Mouse (Mus musculus): ENCODE results near the gene Aqp1.

Aqp1 gene

GRCm38 (mm10) chr6:55335989-55336514, at the start of gene Aqp1:
Aqp1 (plus strand) TSS chr6:55336432.
- DNase-seq (ENCODE audit: low spot score in 2 of 2), result no peak

DNA sequence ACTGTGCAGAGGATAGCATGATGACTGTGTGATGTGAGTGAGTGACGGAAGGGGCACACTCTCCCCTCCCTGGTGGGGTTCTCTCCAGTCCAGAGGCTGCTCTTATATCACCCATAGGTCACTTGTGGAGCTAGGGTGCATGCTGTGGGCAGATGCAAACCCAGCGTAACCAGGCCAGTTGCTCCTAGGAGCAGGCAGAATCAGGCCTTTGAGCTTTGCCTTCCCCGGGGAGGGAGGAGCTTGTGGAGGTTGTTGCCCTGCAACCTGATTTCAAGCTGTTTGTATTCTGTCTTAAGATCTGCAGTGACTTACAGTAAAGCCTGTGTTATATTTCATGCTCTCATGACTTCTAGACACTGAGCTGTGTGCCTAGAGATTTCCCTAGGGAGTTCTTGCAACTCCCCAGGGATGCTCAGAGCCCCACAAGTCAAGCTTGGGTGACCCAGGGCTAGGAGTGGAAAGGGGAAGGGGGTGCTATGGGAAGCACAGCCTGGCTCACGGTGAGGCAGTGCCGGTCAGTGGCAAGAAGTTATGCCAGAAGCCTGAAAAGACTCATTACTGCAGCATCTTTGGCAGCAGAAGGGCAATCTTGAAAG, 48.1 kb upstream of the Aqp1 start:
- no peak for DNase-seq (ENCODE audit: low spot score in 2 of 2)

GRCm38 (mm10) chr6:55294549-55295131, 41.6 kb upstream of the Aqp1 start:
- DNase-seq (ENCODE audit: low spot score in 2 of 2), result no peak

GRCm38 (mm10) chr6:55295325-55295724, 40.9 kb upstream of the Aqp1 start:
- no peak for DNase-seq (ENCODE audit: low spot score in 2 of 2)

DNA sequence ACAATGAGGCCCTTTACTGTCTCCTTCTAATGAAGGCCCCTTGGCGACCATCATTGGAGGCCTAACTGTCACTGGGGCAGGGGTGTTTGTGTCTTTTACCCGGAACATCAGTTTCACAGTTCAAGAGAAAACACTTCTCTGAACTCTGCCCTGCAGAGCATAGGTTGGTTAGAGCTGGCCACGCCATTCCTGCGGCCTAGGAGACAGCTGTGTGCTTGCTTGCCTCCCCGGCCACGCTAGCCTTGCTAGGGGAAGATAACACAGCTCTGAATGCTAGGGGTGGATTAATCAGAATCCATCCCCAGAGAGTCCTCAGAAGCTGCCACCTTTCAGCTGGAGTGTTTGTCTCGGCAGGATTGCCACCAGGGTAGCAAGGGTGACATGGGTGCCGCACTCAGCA, 36.8 kb upstream of the Aqp1 start:
- DNase-seq (ENCODE audit: low spot score in 2 of 2), result no peak

DNA sequence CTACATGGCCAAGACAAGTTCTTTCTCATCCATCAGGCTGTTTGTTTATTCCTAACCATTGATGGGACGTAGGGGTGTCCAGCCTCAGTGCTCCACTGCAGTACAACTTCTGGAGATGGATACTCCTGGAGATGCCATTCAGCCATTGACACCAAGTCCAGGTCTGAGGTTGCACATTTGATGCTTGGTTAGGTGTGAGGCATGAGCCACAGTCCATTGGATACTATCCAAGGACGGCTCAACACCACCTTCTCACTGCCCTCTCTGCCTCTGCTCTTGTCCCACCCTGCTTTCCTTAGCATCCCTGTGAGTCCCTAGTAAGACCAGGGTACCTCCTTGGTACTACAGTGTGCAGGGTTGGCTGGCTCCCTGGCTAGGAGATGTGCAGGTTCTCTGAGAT, 36.3 kb upstream of the Aqp1 start:
- DNase-seq (ENCODE audit: low spot score in 2 of 2), result no peak

DNA sequence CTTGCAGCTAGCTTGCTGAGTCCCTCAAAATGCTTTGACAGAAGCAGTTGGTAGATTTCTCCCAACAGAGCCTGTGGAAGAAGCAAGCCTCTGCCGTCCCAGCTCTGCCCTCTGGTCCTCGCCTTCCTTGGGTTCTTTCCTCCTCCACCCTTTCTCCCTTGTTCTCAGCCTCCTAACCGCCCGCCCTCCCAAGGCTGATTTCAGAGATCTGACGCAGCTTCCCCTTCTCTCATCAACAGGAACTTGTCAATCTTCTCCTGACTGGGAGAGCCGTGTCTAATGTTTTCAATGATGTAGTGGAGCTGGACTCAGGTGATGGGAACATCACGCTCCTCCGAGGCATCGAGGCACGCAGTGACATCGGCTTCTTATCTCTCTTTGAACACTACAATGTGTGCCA, 35.5 kb upstream of the Aqp1 start:
- DNase-seq (ENCODE audit: low spot score in 2 of 2), result no peak

DNA sequence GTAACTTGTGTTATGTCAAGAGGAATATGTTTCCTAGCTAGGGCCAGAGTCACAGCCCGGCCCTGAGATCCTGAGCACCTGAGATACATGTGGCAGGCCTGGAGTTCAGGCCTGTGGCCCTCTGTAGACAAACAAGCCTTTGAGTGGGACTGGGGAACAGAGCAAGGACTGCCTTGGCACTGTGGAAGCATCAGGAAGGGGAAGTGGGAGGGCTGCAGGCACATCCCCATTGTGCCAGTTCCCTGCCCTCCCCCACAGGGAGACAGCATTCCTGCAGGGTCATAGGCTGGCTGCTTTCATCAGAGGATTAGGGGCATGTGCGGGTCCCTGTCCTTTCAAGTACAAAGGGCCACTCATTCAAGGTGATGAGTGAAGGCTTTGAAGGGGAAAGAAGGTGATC, 26.1 kb upstream of the Aqp1 start:
- no peak for DNase-seq (ENCODE audit: low spot score in 2 of 2)

DNA sequence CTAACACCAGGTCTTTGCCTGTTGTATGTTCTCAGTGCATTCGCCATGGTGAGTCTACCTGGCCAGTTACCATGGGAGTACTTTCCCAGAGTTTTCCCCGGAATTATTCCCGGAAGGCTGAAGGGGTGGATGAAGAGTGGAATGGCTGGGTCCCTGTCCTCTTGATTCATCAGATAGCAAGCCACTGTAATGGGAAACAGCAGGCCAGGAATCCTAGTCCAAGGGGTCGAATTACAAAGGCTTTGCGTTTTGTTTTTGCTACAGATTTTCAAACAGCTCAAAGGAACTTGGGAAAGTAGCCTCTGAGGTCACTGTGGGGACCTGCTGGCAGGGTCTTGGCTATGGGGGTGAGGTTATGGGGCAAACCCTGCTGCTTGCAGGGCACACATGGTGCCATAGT, 24.3 kb upstream of the Aqp1 start:
- no peak for DNase-seq (ENCODE audit: low spot score in 2 of 2)

- DNase-seq (ENCODE audit: low spot score in 2 of 2), result no peak
Observed at GRCm38 (mm10) chr6:55313893-55314292, 22.3 kb upstream of the Aqp1 start.

- peak; percentile 48 to 63 for DNase-seq (ENCODE audit: low spot score in 2 of 2)
Observed at GRCm38 (mm10) chr6:55314628-55315027, 21.6 kb upstream of the Aqp1 start.

DNA sequence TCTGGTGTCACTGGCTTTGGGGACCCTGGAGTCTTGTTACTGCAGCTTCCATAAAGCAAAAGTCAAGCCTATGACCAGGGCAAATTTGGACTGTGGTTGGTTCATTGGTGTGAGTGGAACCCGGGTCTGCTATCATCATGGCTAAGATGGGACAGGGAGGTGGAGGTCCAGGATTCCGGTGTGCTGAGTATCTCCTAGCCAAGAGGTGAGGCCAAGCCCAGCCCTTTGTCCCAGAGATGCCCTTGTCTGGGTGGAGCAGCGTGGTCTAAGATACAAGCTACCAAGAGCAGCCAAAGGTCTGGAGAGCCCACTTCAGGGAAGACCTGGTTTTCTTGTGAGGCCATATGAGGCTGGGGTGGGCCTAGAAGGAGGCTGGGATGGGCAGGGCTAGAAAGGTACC, 17.6 kb upstream of the Aqp1 start:
- no peak for DNase-seq (ENCODE audit: low spot score in 2 of 2)

DNA sequence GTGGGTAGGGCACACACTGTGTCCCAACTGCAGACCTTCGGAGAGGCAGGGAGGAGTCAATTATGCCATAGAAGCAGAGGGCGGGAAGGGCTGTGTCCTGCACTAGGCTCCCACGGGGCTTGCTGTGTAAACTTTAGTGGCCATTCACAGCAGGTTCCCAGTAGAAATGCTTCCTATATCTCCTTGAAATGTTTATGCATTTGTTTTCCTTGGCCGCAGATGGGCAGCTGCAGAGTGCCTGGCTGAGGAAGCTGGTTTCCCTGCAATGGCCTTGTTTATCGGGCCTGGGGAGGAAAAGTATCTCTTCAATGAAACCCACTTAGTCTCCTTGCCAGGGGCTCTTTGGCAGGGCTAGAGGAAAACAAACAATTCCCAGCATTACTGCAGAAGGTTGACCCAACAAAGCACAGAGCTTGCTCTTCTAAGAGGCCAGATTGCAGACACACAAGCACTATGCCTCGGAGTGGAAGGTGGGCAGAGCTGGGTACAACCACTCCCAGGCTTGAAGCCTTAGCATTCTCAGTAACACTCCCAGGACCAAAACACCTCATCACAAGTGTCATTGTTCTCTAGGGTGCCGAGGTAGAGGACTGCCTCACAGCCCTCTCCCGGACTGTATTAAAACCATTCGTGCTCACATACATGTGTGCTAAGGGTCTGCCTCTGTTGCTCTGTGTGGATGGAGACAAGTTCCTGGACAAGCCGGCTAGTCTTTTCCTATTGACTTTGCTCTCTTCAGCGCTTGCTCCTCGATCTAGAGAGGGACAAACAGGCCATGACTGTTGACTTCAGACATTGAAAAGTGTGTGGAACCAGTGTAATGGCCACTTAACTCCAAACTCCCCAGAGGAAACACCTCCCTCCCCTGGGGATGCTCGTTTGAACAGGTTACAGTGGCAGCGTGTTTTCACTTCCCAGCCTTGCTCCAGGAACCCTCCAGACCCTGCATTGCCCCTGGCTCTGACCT, 16.4 kb upstream of the Aqp1 start:
- no peak for DNase-seq (ENCODE audit: low spot score in 2 of 2)

GRCm38 (mm10) chr6:55320894-55321293, 15.3 kb upstream of the Aqp1 start:
- no peak for DNase-seq (ENCODE audit: low spot score in 2 of 2)

DNA sequence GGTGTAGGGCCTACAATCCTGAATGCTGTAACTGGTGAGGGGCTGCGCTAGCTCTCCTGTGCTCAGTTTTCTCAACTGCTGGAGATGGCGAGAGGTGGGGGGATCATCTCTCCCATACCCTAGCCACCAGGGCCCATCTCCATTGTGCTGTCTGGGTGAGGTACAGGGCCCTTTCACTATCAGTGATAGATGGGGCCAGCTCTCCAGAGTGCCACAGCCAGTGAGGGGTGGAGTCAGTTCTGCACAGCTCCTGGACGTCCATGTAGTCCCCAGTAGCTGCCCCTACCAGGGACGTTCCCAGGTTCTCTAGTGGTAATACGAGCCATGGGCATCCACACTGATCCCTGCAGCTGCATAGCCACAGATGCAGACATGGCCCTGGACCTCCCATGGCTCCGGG, 14.7 kb upstream of the Aqp1 start:
- DNase-seq (ENCODE audit: low spot score in 2 of 2), result no peak

DNA sequence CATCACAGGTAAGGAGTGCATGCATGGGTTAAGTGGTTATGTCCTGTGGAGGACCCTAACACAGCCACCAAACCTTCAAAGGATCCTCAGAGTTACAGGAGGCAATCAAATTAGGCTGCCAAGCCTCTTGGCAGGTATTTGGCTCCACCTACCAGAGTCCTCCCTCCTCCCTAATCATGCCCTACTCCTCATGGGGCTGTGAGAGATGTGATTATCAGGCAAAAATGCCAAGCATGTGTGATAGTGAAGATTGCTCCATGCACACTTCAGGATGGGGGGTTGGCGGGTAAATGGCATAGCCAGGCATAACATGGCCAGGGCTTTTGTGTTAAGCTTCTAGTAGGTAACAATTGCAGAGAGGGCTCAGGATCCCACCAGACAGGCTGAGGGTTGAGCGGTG, 13.3 kb upstream of the Aqp1 start:
- no peak for DNase-seq (ENCODE audit: low spot score in 2 of 2)

DNA sequence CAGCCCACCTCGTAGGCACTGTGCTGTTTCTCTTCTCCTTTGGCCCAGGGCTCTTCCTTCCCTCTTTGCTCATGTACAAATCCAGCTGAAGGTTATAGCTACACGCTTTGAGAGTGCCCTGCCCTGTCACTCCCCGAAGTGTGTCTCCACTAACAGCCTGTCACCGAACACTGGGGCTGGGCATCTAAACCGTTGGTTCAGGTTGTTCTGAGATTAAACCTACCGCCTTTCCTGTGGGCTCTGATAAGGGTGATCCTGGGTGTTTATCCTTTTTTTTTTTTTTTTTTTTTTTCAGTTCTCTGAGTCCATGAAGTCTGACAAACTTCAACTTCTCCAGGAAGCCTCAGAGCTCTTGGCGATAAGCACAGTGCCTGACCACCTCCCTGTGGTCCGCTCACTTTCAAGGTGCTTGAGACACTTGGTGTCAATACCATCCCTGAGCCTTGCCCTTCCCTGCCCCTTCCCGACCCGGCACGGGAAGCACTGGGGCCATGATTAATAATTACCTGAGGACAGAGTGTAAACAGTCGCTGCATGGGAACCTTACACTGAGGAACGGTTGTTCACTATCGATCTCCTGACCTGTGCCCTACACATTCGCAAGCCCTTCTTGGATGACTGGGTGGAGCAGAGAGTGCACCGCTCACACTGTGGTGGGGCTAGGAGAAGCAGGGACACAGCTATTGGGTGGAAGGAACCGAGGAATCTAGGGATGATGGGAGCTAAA, 12.2 kb upstream of the Aqp1 start:
- DNase-seq (ENCODE audit: low spot score in 2 of 2), result no peak

DNA sequence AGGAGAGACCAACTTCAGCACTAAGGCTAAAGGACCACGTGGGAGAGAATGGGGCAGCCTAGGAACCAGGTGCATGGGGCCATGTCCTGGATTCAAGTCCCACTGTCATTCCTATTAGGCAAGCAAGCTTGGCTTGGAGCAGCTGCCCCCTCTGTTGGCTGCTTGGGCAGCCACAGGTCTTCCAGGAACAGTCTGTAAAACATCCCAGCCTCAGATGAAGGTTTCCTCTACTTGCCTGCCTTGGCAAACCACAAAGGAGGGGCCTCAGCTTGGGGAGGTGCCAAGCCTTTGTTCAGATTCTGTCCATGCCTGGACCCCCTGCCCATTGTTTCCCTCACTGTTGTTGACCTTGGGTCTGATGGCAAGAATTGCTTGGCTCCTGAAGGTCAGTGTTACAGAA, 11.4 kb upstream of the Aqp1 start:
- DNase-seq (ENCODE audit: low spot score in 2 of 2), result no peak

DNA sequence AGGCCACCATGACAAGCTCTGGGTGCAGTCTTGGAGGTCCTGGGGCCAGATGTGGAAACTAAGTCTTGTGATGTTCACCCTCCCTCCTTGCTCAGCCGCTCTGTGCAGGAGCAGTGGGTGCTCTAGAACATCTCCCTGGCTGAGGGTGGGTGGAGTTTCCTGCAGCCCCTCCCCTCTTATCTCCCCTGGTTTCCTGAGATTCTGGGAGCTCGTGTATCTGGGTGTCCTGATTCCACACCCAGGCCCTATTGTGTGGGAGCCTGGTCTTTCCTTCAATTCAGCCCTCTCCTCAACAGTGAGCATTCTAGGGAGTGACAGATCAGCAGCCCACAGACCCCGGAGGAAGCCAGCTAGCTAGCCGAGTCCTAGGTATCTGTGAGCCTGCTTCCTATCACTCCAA, 9.9 kb upstream of the Aqp1 start:
- no peak for DNase-seq (ENCODE audit: low spot score in 2 of 2)

GRCm38 (mm10) chr6:55327326-55327725, 8.9 kb upstream of the Aqp1 start:
- DNase-seq (ENCODE audit: low spot score in 2 of 2), result no peak

GRCm38 (mm10) chr6:55328179-55328578, 8.1 kb upstream of the Aqp1 start:
- no peak for DNase-seq (ENCODE audit: low spot score in 2 of 2)

GRCm38 (mm10) chr6:55331315-55331714, 4.9 kb upstream of the Aqp1 start:
- DNase-seq (ENCODE audit: low spot score in 2 of 2), result no peak
